Mouse (Mus musculus): ENCODE measurements around the gene Hap1. TPM values are rescaled to one million over a fixed set of nuclear protein-coding genes. Genes with fewer than 3 reads are reported as not detected.
"Not testable (repeated sequence)": the region's sequence is repeated elsewhere in the genome, so short reads cannot be mapped to it uniquely, and the experiment has no call there.

The Hap1 gene
- polyA plus RNA-seq, 1 experiment = 76.5 TPM

DNA sequence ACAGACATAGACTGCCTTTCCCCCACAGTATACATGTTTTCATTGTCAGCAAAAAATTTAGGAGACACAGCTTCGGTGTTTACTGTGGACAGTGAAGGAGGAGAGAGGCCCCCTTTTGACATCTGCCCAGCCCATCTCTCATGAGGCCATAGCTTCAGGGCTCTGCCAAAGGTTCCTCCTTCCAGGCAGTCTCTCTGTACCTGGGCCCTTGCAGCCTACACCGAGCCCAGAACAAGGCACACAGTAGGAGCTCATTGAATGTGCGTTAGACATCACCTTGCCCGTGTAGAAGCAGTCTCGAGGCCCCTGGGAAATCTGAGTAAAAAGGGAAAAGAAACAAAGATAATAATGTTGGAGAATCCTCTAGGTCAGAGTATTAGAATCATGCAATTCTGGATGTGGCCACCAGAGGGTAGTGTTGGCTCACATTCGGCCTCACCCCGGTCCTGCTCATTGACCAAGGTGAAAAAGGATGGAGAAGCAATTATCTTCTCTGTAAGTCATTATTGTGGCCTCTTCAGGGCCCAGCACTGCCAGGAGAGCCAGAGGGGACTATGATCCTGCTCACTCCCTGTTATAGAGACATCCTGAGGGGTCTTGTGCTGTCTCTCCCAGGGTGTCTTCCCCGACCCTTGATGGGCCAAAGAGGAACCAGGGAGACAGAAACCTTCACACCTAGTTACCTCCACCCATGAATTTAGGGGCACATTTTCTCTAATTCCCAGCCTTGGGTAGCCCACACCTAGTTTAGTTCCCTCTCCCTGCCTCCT lies 6.5 kb upstream of the Hap1 start:
- no peaks in the 10 kb centered on the region for H3K4me1 ChIP-seq (ENCODE audit: control insufficient read depth, insufficient read depth, low read length)
- no peak overlapping the region for H3K27ac ChIP-seq (ENCODE audit: insufficient read depth, low read length)
- TF ChIP-seq CTCF (IDR thresholded peaks at IDR 0.05; ENCODE audit: extremely low read depth, insufficient read depth, low read length) = peak; percentile 96
- TF ChIP-seq POLR2A (IDR thresholded peaks at IDR 0.05; ENCODE audit: extremely low read depth, insufficient read depth, low read length) = no peak
- H3K4me3 ChIP-seq (ENCODE audit: insufficient read depth, low read length) = no peak overlapping the region

DNA sequence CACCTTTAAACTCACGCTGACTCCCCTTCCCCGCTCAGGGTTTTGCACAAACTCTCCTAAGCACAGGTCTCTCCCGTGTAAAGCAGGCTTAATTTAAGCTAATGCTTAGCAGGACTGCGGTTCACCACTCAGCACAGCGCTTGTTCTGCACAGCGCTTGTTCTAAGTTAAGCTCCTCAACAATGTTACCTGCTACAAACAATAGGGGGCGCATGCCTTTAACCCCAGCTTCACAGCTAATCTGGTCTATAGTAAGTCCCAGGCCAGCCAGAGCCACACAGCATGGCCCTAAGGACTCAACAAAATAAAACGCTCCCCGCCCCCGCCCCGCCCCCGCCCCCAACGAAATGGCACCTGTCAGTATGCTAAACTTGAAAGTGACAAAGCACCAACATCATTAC lies 5.1 kb upstream of the Hap1 start:
- H3K4me3 ChIP-seq (ENCODE audit: insufficient read depth, low read length); H3K4me1 ChIP-seq (ENCODE audit: control insufficient read depth, insufficient read depth, low read length); H3K27ac ChIP-seq (ENCODE audit: insufficient read depth, low read length): not testable (repeated sequence)

DNA sequence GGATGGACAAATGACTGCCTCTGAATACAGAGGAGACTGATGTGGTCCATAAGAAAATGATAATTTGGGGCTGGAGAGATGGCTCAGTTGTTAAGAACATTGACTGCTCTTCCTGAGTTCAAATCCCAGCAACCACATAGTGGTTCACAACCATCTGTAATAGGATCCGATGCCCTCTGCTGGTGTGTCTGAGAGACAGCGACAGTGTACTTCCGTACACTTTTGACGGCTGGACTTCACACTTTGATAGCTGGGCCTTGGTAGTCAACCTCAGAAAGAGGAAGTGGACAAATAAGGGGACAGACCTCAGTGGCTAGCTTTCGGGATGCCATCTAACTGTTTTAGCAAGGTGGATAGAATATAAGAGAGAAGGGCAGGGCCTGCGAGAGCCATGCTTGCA lies 4.2 kb upstream of the Hap1 start:
- Histone ChIP-seq H3K27ac (ENCODE audit: insufficient read depth, low read length) (no peak overlapping the region), H3K4me3 (ENCODE audit: insufficient read depth, low read length) (no peak overlapping the region), H3K4me1 (ENCODE audit: control insufficient read depth, insufficient read depth, low read length) (no peaks in the 10 kb centered on the region)
- TF ChIP-seq POLR2A (IDR thresholded peaks at IDR 0.05; ENCODE audit: extremely low read depth, insufficient read depth, low read length) = no peak
- TF ChIP-seq CTCF (IDR thresholded peaks at IDR 0.05; ENCODE audit: extremely low read depth, insufficient read depth, low read length) = no peak

DNA sequence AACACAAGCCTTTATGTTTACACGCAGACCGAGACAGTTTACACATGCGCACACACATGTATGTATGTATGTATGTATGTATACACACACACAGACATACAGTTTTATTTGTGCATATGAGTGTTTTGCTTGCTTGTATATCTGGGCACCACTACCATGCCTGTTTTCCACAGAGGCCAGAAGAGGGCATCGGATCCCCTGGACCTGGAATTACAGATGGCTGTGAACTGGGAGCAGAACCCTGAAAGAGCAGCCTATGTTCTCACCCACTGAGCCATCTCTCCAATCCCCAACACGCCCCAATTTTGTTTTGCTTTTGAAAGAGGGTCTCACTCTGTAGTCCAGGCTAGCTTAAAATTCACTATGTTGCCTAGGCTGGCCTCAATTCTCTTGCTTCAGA lies 1.5 kb upstream of the Hap1 start:
- TF ChIP-seq CTCF (IDR thresholded peaks at IDR 0.05; ENCODE audit: extremely low read depth, insufficient read depth, low read length) = no peak
- TF ChIP-seq POLR2A (IDR thresholded peaks at IDR 0.05; ENCODE audit: extremely low read depth, insufficient read depth, low read length) = no peak
- no peaks in the 10 kb centered on the region; the same call in 1 of the 2 replicates for H3K4me1 ChIP-seq (ENCODE audit: control insufficient read depth, insufficient read depth, low read length)
- H3K4me3 ChIP-seq (ENCODE audit: insufficient read depth, low read length) = no peak overlapping the region
- no peak overlapping the region for H3K27ac ChIP-seq (ENCODE audit: insufficient read depth, low read length)

DNA sequence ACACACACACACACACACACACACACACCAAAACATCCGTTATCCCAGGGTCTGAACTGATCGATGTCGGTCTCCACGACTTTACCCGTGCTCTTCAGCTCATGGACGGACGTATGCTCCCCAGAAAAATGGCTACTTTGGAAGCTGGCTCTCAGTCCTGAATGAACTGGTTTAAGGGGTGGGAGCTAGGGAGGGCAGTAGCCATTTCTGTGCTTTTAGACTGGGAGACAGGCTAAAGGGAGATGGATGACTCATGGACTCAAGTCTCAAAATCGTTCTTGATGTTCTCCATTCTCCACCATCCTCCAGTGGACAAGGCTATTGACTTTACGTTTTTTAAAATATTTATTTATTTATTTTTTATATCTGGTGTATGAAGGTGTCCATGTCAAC lies 887 bp upstream of the Hap1 start:
- Histone ChIP-seq H3K27ac (ENCODE audit: insufficient read depth, low read length) (no peak overlapping the region), H3K4me3 (ENCODE audit: insufficient read depth, low read length) (peak overlapping the region; percentile 65), H3K4me1 (ENCODE audit: control insufficient read depth, insufficient read depth, low read length) (peaks cover 3% of the 10 kb centered on the region)
- TF ChIP-seq CTCF (IDR thresholded peaks at IDR 0.05; ENCODE audit: extremely low read depth, insufficient read depth, low read length) (no peak), POLR2A (IDR thresholded peaks at IDR 0.05; ENCODE audit: extremely low read depth, insufficient read depth, low read length) (no peak)

DNA sequence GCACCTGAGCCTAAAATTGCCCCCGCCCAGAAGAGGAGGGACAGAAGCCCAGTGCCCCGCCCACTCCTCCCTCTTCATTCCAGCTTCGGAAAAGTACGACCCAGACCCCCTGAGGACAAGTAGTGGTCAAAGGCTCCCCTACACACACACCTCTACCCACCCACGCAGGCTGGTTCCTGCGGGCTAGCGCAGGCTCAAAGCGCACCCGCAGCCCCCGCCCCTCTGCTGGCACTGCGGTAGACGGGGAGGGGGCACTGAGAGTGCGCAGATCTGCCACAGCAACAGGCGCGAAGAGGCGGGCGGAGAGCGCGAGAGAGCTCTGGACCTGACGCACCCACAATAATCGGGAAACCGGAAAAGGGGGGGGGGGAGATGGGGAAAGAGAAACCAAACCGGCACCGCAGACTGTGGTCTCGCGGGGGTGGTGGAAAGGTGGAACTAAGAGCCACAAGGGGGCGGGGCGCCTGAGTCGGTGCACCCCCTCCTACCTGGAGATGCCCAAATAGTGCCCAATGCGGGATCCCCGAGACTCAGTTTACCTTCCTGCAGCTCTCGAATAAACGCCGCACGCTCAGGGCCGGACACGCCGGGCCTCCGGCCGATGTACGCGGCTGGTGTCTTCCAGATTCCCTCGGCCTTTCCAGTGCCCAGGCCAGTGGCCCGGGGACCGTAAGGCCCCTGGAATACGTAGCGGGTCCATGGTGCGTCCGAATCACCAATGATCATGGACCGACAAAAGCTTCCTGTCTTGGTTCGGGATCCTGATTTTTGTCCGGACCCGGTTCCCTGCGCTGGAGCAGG lies 577 bp downstream of the Hap1 start:
- H3K4me3 ChIP-seq (ENCODE audit: insufficient read depth, low read length) = peak overlapping the region; percentile 65
- H3K27ac ChIP-seq (ENCODE audit: insufficient read depth, low read length) = no peak overlapping the region
- H3K4me1 ChIP-seq (ENCODE audit: control insufficient read depth, insufficient read depth, low read length) = peaks cover 3% of the 10 kb centered on the region
- TF ChIP-seq CTCF (IDR thresholded peaks at IDR 0.05; ENCODE audit: extremely low read depth, insufficient read depth, low read length) (no peak), POLR2A (IDR thresholded peaks at IDR 0.05; ENCODE audit: extremely low read depth, insufficient read depth, low read length) (no peak)

DNA sequence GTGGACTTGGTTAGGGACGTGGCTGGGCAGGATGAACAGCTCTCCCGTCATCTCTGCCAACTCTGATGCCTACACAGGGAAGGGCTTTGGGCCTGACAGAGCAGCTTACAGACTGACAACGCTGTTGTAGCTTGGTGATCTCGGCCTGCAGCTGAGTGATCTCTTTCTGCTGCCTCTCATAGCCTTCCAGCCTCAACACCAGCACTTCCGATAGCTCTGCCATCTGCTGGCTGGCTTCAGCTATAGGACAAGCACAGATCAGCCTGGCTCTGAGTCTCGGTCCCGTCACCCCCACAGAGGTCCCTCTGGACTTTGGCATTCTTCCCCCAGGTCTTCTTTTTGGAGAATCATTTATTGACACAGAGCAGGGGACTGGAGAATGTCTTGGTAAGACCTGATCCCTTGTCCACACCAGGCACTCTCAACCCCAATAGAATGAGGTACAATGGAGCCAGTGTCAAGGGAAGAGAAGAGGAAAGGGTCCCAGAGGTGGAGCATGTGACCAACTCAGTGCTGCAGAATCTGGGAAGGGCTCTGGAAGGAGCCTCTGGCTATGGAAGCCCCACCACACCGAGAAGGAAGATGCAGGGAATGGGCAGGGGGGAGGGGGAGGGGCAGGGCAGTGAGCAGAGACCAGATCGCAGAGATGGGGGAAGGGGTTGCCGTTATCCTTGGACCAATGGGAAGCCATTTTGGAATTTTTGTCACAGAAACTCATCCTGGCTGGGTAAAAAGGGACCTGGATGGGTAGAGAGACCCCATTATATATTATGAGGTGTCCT lies 3.7 kb downstream of the Hap1 start:
- peaks cover 3% of the 10 kb centered on the region for H3K4me1 ChIP-seq (ENCODE audit: control insufficient read depth, insufficient read depth, low read length)
- peak; percentile 64 for TF ChIP-seq CTCF (IDR thresholded peaks at IDR 0.05; ENCODE audit: extremely low read depth, insufficient read depth, low read length)
- TF ChIP-seq POLR2A (IDR thresholded peaks at IDR 0.05; ENCODE audit: extremely low read depth, insufficient read depth, low read length) = no peak; the same call in 1 of the 2 replicates
- H3K27ac ChIP-seq (ENCODE audit: insufficient read depth, low read length) = no peak overlapping the region
- no peak overlapping the region for H3K4me3 ChIP-seq (ENCODE audit: insufficient read depth, low read length)

DNA sequence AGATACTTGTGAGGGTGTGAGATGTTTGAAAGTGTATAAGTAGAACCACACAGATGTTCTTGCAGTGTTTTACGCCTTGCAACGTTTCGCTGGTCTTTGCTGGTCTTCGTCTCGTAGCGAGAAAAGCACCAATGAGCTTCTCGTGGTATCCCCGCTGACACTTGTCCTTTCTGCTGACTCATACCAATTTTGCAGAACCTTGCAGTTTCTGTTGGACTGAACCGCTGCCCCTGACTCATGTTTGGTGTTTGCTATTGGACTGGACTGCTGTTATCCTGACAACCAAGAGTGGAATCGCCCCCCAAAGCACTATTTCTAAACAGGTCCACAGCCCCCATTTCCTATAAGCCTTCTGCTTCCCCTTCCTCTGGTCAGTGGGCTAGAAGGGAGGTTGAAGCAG lies 11.7 kb downstream of the Hap1 start:
- TF ChIP-seq POLR2A (IDR thresholded peaks at IDR 0.05; ENCODE audit: extremely low read depth, insufficient read depth, low read length) (no peak), CTCF (IDR thresholded peaks at IDR 0.05; ENCODE audit: extremely low read depth, insufficient read depth, low read length) (no peak)

DNA sequence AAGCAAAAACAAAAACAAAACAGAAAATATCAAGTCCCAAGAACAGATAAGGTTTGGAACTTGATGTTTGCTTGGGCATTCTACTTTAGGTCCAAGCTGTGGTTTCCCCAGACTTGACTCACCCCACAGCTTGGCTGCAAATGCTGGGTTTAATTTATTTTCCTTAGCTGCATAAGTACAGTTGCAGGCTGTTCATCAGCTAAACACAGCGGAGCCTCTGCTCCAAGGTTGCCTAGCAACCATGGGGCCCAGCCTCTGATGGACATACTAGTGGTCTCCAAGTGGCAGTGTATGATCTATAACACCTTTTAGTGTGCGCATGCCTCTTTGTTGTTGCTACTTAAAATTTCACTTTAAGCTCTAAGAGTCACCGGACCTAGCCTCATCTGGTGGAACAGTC lies 20.2 kb downstream of the Hap1 start:
- H3K4me3 ChIP-seq (ENCODE audit: insufficient read depth, low read length) = no peak overlapping the region
- peaks cover 6% of the 10 kb centered on the region for H3K4me1 ChIP-seq (ENCODE audit: control insufficient read depth, insufficient read depth, low read length)
- no peak overlapping the region for H3K27ac ChIP-seq (ENCODE audit: insufficient read depth, low read length)
- no peak for TF ChIP-seq CTCF (IDR thresholded peaks at IDR 0.05; ENCODE audit: extremely low read depth, insufficient read depth, low read length)

More for the DNA sequence above, 11.7 kb downstream of the Hap1 start:
- H3K27ac ChIP-seq (ENCODE audit: insufficient read depth, low read length) = no peak overlapping the region
- H3K4me3 ChIP-seq (ENCODE audit: insufficient read depth, low read length) = no peak overlapping the region
- H3K4me1 ChIP-seq (ENCODE audit: control insufficient read depth, insufficient read depth, low read length) = no peaks in the 10 kb centered on the region

Measured in cortical plate, adult 2 months (tissue).